Mouse (Mus musculus): ENCODE measurements around the gene Mertk. TPM values are rescaled to one million over a fixed set of nuclear protein-coding genes. Genes with fewer than 3 reads are reported as not detected.
A peak's percentile ranks its signal among the peaks of the same experiment; 100 is the strongest.

Gene Mertk
- polyA plus RNA-seq, 1 experiment: 18.3 TPM

DNA sequence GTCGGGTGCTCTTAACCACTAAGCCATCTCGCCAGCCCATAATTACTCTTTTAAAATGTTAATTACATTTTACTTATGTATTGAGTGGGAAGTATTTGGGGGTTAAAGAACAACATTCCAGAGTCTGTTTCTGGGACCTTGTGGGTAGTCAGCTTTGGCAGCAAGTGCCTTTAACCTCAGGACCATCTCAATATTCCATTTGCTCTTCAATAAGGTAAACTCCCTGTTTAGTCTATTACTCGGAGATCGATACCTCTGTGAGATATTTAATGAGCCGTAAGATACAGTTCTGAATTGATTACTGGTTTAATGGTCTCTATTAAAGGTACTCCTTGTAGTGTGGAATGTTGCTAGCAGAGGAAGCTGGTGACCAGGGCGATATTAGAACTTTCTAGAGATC lies 118.2 kb downstream of the Mertk start:
- no peak for DNase-seq (ENCODE audit: extremely low spot score in 1 of 2, low spot score in 1 of 2)

DNA sequence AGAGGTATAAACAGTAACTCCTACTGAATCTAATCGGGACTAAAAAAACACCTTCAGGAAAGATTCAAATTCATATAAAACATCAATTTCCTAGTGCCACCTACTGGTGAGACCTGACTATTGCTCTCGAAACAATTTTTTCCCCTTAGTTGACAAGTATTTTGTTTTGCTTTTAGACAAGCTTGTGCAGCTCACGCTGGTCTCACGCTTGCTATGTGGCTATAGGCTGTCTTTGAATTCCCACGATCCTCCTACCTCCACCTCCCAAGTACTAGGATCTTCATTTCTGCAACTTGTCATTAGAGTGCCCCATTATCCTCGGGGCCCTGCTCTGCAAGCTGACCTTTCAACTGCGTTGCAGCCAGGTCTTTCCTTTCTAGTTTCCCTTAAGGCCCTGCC lies 118.6 kb downstream of the Mertk start:
- peak in 1 of 2 experiments; percentile 86 for DNase-seq (ENCODE audit: extremely low spot score in 1 of 2, low spot score in 1 of 2)

DNA sequence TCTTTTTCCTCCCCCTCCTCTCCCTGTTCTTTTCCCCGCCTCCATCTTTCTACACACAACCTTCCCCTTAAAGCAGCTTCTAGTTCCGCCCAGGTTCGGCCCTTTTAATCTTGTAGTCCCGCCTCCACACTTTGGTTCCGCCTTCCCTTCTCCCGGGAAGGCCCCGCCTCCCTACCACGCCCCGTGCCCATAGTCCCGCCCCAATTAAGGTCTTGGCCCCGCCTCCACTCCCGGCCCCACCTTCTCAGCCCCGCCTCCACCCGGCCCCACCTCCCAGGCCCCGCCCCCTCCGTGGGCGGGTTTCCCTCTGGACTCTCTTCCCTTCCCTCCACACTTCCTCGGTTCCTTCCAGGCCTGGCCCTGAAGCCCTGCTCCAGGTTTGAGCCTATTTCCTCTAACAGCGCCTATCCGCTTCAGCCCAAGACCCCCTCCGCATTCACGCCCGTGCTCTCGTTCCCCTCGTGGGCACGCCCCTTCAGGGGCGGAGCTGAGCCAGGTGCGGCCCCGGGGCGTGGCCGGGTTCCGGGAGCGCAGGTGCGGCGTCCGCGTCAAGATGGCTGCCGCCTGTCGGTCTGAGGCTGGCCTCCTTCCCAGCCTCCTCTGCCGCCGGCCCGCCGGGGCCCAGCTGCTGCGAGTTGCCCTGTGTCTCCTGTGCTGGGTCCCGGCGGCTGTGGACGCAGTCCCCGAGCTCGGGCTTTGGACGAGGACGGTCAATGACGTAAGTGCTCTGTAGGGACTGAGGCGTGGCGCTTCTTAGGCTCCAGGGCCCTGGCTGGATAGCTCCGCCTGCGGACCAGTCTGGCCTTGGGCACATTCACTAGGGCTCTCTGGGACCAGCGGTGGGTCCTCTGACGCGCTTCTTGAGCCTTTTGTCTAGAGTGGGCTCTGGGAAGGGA lies 119.3 kb downstream of the Mertk start, which contains the start of gene Tmem87b:
Gene Tmem87b, plus strand, starts transcription at position 333 of the 896 bp plus-strand sequence.
- DNase-seq (ENCODE audit: extremely low spot score in 1 of 2, low spot score in 1 of 2): peak; percentile 92 to 98

DNA sequence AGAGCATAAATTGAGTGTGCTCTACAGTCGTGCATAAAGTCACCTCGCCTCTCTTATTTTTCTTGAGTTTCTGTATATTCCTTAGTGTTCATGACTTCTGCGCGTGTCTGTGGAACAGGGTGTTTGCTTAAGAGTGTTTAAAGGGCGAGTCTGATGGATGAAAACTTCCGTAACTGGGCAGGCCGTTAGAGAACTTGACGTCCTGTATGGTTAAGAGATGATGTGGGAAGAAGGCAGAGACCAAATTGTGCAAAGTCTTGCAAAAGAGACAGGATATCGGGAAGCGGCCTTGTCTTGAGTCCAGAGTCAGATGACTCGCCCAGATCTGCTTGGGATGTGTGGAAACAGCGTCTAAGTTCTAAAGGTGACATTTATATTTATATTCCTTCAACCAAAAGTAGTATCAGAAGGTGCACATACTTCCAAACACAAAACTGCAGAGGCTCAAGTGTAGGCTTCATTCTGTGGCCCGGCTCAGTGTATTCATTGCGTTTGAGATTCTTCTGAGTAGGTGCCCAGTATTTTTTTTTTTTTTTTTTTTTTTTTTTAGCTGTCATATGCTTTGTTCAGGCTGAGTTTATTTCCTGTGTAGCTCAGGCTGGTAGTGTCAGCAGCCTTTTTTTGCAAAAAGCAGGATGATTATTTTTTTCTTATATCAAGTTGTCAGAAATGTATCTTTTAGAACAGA lies 120.3 kb downstream of the Mertk start:
- no peak for DNase-seq (ENCODE audit: extremely low spot score in 1 of 2, low spot score in 1 of 2)

DNA sequence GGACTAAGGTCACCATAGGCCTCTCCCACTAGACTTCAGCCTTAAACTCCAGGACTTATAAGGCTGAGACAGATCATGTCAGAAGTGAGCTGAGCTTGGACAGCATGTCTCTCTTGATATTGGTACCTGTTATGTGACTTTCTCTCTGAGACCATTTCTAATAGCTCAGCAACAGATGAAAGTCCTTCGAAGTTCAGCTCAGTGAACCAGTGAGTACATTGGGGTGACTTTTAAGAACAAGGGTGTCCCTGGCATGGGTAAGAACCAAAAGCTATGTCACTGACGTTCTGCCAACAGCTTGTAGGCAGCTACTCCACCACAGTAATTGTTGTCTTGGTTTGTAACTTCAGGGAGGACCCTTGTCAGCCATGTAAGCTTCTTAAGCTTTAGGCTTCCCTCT lies 121.9 kb downstream of the Mertk start:
- no peak for DNase-seq (ENCODE audit: extremely low spot score in 1 of 2, low spot score in 1 of 2)

DNA sequence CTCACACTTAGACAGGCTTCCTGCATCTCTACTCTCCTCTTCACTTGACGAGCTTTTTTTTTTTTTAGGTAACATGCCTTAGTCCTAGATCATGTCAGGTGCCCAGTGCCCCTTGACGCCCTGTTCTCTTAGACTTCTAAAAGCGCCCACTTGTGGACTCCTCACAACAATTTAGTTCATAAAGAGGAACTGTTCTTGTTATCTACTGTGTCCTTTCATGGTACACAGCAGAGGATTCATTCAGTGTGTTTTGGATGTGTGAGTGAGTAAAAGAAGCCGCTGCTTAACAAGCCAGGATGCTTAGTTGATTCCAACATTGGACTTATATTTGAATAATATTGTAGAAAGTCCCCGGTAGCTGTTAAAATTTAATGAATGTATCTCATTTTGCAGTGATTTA lies 125.1 kb downstream of the Mertk start:
- DNase-seq (ENCODE audit: extremely low spot score in 1 of 2, low spot score in 1 of 2): no peak

DNA sequence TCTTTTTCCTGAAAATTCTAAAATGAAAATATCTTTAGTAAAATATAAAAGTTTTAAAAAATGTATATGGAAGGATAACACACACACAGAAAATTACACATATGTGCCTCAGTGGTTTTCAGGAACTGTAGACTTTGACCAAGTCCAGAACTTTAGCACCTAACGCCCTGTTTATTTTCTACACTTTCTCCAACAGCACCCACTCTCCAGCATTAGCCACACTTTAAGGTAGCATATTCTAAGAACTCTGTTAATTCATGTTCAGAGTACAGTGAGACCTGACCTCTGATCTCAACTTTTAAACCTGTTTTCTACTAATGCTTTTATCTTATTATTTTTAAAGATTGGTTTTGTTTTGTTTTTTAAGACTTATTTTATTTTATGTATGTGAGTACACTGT lies 129.0 kb downstream of the Mertk start:
- DNase-seq (ENCODE audit: extremely low spot score in 1 of 2, low spot score in 1 of 2): no peak

DNA sequence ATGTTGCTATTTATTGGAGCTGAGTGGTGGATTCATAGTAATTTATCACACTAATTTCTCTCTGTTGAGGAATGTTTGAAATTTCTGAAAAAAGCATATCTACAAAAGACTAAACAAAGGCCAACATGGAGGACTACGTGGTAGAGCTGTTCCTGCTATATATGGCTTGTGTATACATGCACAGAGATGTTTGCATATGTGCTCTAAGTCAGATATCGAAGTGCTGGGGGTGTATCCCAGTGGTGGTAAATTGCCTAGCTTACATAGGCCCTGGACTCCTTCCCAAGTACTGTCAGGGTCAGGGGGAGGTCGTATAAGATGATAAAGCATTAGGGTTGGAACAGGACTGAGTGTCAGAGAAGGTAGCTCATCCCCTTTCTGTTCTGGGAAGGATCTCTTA lies 133.9 kb downstream of the Mertk start:
- no peak for DNase-seq (ENCODE audit: extremely low spot score in 1 of 2, low spot score in 1 of 2)

DNA sequence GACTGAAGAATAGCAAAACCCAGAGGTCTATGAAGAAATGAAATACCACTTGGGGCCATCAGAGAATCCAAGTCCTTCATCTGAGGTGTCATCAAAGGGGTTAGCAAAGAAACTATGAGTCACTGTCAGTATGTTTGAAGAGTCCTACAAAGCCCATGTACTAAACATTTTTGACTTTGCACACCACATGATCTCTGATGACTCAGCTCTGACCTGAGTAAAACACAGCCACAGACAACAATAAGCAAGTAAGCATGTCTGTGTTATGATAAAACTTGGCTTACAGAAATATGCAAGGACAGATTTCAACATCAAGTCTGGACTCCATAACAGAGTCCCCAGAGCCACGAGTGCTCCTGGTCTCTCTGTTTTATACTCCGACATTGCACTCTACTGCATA lies 134.3 kb downstream of the Mertk start:
- DNase-seq (ENCODE audit: extremely low spot score in 1 of 2, low spot score in 1 of 2): no peak

DNA sequence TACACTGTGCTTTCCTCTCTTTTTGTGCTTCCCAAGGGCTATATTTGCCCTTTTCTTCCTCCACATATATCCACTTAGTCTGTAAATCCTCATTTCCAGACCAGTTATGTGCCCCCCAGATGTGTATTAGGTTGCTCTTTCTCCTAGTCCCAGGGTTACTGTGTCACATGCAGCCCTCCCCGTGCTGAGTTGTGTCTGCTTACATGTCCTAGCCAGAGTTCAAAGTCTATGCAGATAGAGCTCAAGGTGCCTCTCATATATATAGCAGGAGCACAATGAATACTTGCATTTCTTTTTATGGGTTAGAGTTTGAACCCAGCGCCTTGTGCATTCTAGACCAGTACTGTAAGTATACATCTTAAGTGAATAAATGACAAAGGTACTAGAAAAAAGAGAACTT lies 134.7 kb downstream of the Mertk start:
- DNase-seq (ENCODE audit: extremely low spot score in 1 of 2, low spot score in 1 of 2): no peak

DNA sequence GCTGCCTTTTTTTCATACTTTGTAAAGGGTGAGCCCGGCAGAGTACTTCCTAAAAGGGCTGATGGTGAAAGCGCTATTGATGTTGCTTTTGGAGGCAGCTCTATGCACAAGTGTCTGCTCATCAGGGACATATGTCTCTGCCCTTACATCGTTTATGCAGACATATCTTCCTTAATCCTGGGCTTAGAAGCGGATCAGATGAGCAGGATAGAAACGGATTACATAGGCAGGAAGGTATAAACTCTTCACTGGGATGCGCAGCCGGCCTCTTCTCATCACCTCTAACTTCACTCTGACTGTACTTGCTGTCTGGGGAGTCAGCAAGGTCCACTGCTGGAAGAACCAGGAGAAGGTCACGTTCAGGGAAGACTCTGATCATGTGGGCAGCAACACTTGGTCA lies 138.8 kb downstream of the Mertk start:
- DNase-seq (ENCODE audit: extremely low spot score in 1 of 2, low spot score in 1 of 2): no peak

DNA sequence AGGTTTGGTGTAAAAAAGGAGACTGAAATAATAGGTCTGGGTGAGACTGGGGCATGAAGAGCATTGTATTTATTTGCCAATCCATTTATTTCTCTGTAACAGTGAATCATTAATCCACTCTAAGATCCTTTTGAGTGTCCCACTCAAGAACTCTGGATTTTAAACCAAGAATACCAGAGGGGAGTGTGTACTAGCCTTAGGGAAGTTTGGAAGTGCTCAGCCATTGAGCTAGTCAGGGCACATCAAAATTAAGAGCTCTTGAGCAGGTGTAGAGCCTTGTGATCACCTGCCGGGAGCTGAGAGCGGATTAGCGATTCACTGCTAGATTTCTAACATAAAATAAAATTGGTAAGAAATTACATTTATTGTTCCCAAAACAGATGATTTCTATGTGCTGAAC lies 139.9 kb downstream of the Mertk start:
- no peak for DNase-seq (ENCODE audit: extremely low spot score in 1 of 2, low spot score in 1 of 2)

DNA sequence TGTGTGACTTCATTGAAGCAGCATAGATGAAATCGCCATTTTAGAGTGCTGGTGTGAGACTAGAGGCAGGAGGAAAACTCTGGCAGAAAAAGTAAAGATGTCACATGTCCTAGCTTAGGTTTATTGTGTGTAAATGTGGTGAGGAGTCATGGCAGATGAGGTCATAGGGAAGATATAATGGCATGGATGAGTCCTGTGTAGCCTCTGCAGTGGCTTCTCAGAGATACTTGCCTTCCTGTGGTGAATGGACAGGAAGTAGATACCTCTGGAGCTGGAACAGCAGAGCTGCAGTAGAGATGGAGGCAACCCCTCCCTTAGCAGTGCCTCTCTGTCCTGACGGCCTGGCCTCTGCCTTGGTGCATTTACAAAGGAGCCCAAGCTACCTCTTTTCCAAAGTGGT lies 140.7 kb downstream of the Mertk start:
- no peak for DNase-seq (ENCODE audit: extremely low spot score in 1 of 2, low spot score in 1 of 2)

DNA sequence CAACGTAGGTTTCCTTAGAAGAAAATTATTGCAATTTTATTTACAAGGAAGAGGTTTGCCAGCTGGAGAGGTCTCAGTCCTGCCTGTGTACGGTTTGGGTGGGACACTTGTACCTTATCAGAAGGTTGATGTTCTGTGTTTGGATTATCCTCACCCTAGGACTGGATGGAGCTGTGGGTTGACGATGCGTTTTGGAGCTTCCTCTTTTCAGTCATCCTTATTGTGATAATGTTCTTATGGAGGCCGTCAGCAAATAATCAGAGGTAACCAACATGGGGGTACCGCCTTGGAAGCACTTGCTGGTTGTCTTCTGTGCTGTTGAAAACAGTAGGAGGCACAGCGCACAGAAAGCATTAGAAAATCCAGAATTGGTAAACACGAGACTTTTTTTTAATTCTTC lies 143.7 kb downstream of the Mertk start:
- DNase-seq (ENCODE audit: extremely low spot score in 1 of 2, low spot score in 1 of 2): no peak

DNA sequence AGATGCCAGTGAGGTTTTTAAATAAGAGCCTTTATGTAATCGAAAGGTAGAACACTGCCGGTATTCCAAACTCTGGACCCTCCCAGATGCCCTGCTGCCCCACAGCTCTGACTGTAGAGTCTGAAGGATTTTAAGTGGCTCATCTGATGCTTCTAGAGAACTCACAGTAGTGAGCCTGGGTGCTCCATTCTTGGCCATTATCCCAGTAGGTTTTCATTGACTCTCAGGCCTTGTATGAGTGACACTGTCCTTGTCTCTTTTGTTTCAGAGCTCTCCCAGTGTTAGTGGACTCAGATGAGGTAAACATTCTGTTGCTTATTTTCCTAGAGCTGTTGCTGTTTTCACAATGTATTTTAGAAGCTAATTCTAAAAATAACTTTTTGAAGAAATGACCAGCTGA lies 151.3 kb downstream of the Mertk start:
- DNase-seq (ENCODE audit: extremely low spot score in 1 of 2, low spot score in 1 of 2): no peak

Other genes with a start within 250 kb of the Mertk start
- not detected in 2 replicates for gene Spdye4c, start 107.7 kb upstream of the Mertk start, polyA plus RNA-seq (2012; rRNA removed)
- gene Anapc1, start 11.6 kb upstream of the Mertk start, polyA plus RNA-seq (2012; rRNA removed): 41.4 and 45.5 TPM in 2 replicates
- gene Tmem87b, start 119.2 kb downstream of the Mertk start, polyA plus RNA-seq (2012; rRNA removed): 24.0 and 28.0 TPM in 2 replicates
- gene Fbln7, start 164.0 kb downstream of the Mertk start, polyA plus RNA-seq (2012; rRNA removed): 1.6 and 1.9 TPM in 2 replicates
- gene Zc3h8, start 245.1 kb downstream of the Mertk start, polyA plus RNA-seq (2012; rRNA removed): 8.4 and 9.3 TPM in 2 replicates

Data from frontal cortex, adult 2 months (tissue).